Mouse (Mus musculus): ENCODE measurements around the gene Dnajb14.

GRCm38 (mm10) chr3:137897685-137898084, 30.2 kb downstream of the Dnajb14 start:
- TF ChIP-seq CTCF (IDR thresholded peaks at IDR 0.05; ENCODE audit: insufficient read depth, low read length) (no peak), POLR2A (IDR thresholded peaks at IDR 0.05; ENCODE audit: borderline replicate concordance, extremely low read depth, low read depth, low read length) (no peak)
